Mouse (Mus musculus) lung, embryonic 16.5 days (tissue): Measurements from ENCODE around the gene Mars. TPM values are rescaled to one million over a fixed set of nuclear protein-coding genes. Genes with fewer than 3 reads are reported as not detected.

Experiments used
- ATAC-seq: fragments of 200-750 bp; cut with Nextera tagmentation; 2 replicates; pipeline ENCODE4 v1.8.0; 2017; ENCODE audit warnings: low read depth, mild to moderate bottlenecking, moderate library complexity
- H3K27ac ChIP-seq: fragments of 300-500 bp; sonication (generic); 2 replicates; pipeline ENCODE4 v1.5.1; 2014; ENCODE audit warnings: mild to moderate bottlenecking, control low read depth, low read length
- H3K27me3 ChIP-seq: fragments of 300-500 bp; sonication (generic); 2 replicates; pipeline ENCODE4 v1.6.1; 2014; ENCODE audit warnings: low read depth, low read length, mixed read lengths; ENCODE audit not compliant: control insufficient read depth, insufficient read depth
- H3K36me3 ChIP-seq: fragments of 300-500 bp; sonication (generic); 2 replicates; pipeline ENCODE4 v1.6.1; 2014; ENCODE audit warnings: low read length; ENCODE audit not compliant: control insufficient read depth, insufficient read depth
- H3K4me1 ChIP-seq: fragments of 300-500 bp; sonication (generic); replicated peaks from 2 replicates; pipeline ENCODE4 v1.6.1; 2014; ENCODE audit warnings: low read length, mixed read lengths; ENCODE audit not compliant: control insufficient read depth, insufficient read depth
- H3K4me2 ChIP-seq: fragments of 300-500 bp; sonication (generic); 2 replicates; pipeline ENCODE4 v1.6.1; 2014; ENCODE audit warnings: low read depth, low read length, control low read depth
- H3K4me3 ChIP-seq: fragments of 300-500 bp; sonication (generic); 2 replicates; pipeline ENCODE4 v1.5.1; 2014; ENCODE audit warnings: mild to moderate bottlenecking, low read length, control low read depth
- H3K9ac ChIP-seq: fragments of 300-500 bp; sonication (generic); 2 replicates; pipeline ENCODE4 v1.6.1; 2014; ENCODE audit warnings: low read length, control low read depth
- H3K9me3 ChIP-seq: fragments of 300-500 bp; sonication (generic); 2 replicates; pipeline ENCODE4 v1.6.1; 2016; ENCODE audit warnings: low read length; ENCODE audit not compliant: control insufficient read depth
- WGBS: fragments of 180-500 bp; shearing (Covaris S2); extraction: QIAGEN DNeasy Blood & Tissue Kit; methylation state at CpG from one replicate; pipeline ENCODE4 v1.1.7; 2014; 5-methylcytosine and 5-hydroxymethylcytosine counted together
- polyA plus RNA-seq: library from polyadenylated mRNA; unstranded; fragments of >200 nt; fragmentation: Nextera tagmentation; extraction: Ambion mirVana; gene quantifications from 2 replicates; pipeline ENCODE4 v1.2.1, GENCODE M21; 2015

The Mars gene
- polyA plus RNA-seq, 1 experiment from 2014 or later, result 93.9 TPM

DNA sequence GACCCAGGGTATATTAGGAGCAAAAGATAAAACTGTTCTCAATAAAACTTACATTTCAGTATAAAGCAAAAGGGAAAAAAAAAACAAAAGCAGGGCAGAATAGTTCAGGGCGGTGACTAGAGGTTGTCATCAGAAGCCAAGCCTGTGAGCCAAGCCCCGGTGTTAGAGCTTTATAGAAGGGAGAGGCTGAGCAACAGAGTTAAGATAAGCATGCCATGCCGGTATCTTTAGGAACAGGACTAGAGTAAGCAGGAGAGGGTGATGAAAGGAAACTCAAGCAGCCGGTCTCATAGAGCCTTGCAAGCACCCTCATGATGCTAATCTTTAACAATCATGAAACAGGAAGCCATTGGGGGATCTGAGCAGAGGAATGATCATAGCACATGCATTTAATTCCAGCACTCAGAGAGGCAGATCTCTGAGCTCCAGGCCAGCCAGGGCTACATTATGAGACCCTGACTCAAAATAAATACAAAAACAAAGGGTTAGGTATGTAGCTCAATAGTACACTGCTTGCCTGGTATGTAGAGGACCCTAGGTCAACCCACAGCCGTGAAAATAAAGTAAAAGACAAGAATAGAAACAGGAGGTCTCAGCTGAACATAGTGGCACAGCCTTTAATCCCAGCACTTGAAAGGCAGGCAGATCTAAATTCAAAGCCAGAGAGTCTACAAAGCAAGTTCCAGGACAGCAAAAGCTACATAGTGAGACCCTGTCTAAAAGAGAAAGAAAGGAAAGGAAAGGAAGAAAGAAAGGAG, 19.5 kb downstream of the Mars start:
- peak overlapping the region; percentile 94; the same call in 1 of the 2 replicates for H3K27ac ChIP-seq
- no peaks in the 10 kb centered on the region for H3K9me3 ChIP-seq
- no peak for ATAC-seq
- H3K9ac ChIP-seq, result peak overlapping the region; percentile 84
- H3K4me2 ChIP-seq, result peak overlapping the region; percentile 75
- peaks cover 29% of the 10 kb centered on the region for H3K36me3 ChIP-seq
- H3K4me1 ChIP-seq, result peaks cover 31% of the 10 kb centered on the region
- WGBS, result 22% methylated on average over 5 of the region's 5 CpGs
- no peaks in the 10 kb centered on the region for H3K27me3 ChIP-seq
- peak overlapping the region; percentile 84 for H3K4me3 ChIP-seq

DNA sequence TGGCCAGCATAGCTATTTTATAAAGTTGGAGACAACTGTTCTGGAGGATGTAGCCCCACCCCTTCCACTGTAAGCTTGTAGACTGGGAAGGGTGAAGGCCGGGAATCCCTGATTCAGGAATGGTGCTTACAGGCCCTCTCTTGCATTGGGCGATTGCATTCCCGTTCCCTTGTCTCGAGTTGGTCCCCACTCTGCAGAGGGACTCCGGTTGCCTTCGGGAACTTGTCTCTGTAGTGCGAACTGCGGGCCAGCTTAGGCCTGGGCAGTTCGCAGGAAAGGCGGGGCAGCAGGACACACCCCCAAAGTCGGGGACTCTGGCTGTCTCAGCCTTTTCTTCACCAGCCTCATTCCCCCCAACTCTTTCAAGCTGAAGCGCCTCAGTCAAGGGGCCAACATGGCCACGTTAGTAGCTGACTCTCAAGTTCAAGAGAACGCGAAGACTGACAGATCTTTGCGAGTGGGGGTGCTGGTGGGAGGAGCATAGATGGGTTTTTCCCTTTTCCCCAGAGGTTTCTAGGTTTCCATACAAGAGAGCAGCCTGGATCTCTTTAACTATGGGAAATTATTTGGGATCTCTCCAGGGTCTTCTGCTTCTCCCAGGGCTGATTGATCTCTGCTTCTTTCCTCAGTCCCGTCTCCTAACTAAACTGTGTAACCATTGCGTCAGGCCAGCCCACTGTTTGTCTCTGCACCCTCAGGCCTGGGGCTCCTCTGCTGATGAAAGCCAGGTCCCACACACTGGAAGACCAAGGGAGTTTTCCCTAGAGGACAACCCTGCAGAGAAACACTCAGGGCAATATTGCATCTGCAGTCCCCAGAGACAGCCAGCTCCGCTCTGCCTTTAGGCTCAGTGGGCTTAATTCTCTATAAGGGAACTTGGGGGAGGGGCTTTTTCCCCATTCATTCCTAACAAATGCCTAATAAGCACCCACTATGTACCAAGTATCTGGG, 20.4 kb downstream of the Mars start:
- Histone ChIP-seq H3K4me1 (peaks cover 38% of the 10 kb centered on the region), H3K27me3 (no peaks in the 10 kb centered on the region), H3K36me3 (peaks cover 29% of the 10 kb centered on the region), H3K27ac (peak overlapping the region; percentile 94), H3K9ac (peak overlapping the region; percentile 84), H3K9me3 (no peaks in the 10 kb centered on the region), H3K4me3 (peak overlapping the region; percentile 84), H3K4me2 (peak overlapping the region; percentile 75)
- 2% methylated on average over 19 of the region's 19 CpGs for WGBS
- peak; percentile 37 for ATAC-seq

- Histone ChIP-seq H3K9ac (peak overlapping the region; percentile 86), H3K4me2 (peak overlapping the region; percentile 91), H3K9me3 (no peaks in the 10 kb centered on the region), H3K27ac (peak overlapping the region; percentile 100), H3K27me3 (no peaks in the 10 kb centered on the region), H3K4me1 (peaks cover 38% of the 10 kb centered on the region), H3K4me3 (peak overlapping the region; percentile 84), H3K36me3 (peaks cover 29% of the 10 kb centered on the region)
- WGBS, result 0% methylated on average over 41 of the region's 47 CpGs
- peak; percentile 92 for ATAC-seq
Observed at GRCm38 (mm10) chr10:127290307-127290929, 21.2 kb downstream of the Mars start.

DNA sequence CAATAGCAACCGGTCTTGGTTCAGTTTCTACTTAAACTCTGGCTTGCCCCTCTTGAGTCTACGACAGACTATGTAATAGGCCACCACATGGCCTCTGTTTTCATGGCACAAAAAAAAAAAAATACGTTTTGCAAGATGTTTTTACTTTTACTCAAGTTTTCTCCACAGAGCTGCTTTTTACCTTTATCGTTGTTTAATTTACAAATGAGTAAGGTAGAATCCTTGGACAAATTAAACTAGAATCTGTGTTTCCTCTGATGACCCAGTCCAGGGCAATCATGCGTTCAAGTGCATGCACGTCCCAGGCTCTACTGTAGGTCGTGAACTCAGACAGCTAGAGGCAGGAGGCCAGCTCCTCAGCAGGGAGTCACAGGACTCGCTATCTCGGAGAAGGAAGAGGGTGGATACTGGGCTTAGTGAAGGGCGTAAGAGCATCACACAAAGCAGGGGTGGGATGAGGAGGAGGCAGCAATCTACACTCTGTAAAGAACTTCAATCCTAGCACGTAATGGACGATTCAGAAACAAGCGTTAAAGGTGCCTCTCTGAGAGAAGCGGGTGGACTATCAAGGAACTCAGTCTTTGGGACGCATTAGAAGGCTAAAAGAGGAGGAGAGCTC, 21.9 kb downstream of the Mars start:
- Histone ChIP-seq H3K4me2 (peak overlapping the region; percentile 91), H3K36me3 (peaks cover 22% of the 10 kb centered on the region), H3K27ac (peak overlapping the region; percentile 100), H3K4me3 (peak overlapping the region; percentile 84), H3K9me3 (no peaks in the 10 kb centered on the region), H3K27me3 (no peaks in the 10 kb centered on the region), H3K4me1 (peaks cover 38% of the 10 kb centered on the region), H3K9ac (peak overlapping the region; percentile 86)
- WGBS, result 2% methylated on average over 15 of the region's 15 CpGs
- 0 out of 2 replicates have a peak, but pooled peaks have one; percentile 2 for ATAC-seq

GRCm38 (mm10) chr10:127288800-127289572, 22.6 kb downstream of the Mars start, which contains the start of gene Mbd6:
Mbd6 (minus strand) TSS chr10:127289018.
- H3K4me2 ChIP-seq, result peak within 1 kb of the TSS; percentile 91
- H3K9me3 ChIP-seq, result no peaks in the 10 kb centered on the region
- H3K27me3 ChIP-seq, result no peaks in the 10 kb centered on the region
- H3K9ac ChIP-seq, result peak within 1 kb of the TSS; percentile 86
- ATAC-seq, result peak; percentile 34
- peak within 1 kb of the TSS; percentile 100 for H3K27ac ChIP-seq
- peak within 1 kb of the TSS; percentile 84 for H3K4me3 ChIP-seq
- H3K4me1 ChIP-seq, result peaks cover 38% of the 10 kb centered on the region
- WGBS, result under 1% methylated on average over 22 of the region's 65 CpGs
- peaks cover 23% of the 10 kb centered on the region for H3K36me3 ChIP-seq

- peak overlapping the region; percentile 86 for H3K9ac ChIP-seq
- ATAC-seq, result peak; percentile 22
- 2% methylated on average over 16 of the region's 28 CpGs for WGBS
- peak overlapping the region; percentile 100 for H3K27ac ChIP-seq
- H3K36me3 ChIP-seq, result peaks cover 25% of the 10 kb centered on the region
- no peaks in the 10 kb centered on the region for H3K27me3 ChIP-seq
- no peaks in the 10 kb centered on the region for H3K9me3 ChIP-seq
- peak overlapping the region; percentile 91 for H3K4me2 ChIP-seq
- H3K4me1 ChIP-seq, result peaks cover 36% of the 10 kb centered on the region
- peak overlapping the region; percentile 84 for H3K4me3 ChIP-seq
Observed at GRCm38 (mm10) chr10:127288328-127288799, 23.2 kb downstream of the Mars start.

GRCm38 (mm10) chr10:127287936-127288293, 23.7 kb downstream of the Mars start:
- Histone ChIP-seq H3K9me3 (no peaks in the 10 kb centered on the region), H3K36me3 (peaks cover 30% of the 10 kb centered on the region), H3K9ac (peak overlapping the region; percentile 86), H3K27me3 (no peaks in the 10 kb centered on the region), H3K4me3 (peak overlapping the region; percentile 84), H3K4me2 (peak overlapping the region; percentile 91), H3K4me1 (peaks cover 35% of the 10 kb centered on the region), H3K27ac (peak overlapping the region; percentile 100)
- WGBS, result 0% methylated on average over 3 of the region's 3 CpGs
- ATAC-seq, result no peak
